11 mouse cellular contexts compared by ENCODE assay signal in genomic region chr7:71188119-71188518, GRCm38 (mm10).
A peak's percentile ranks its signal among the peaks of the same experiment; 100 is the strongest.
DNase-seq lines count a peak whose midpoint lies in the region; ATAC-seq and TF ChIP-seq lines count a peak whose summit lies in the region.
"Had no signal": no experiment of that assay in that cellular context is flagged by ENCODE, and none has a peak within 500 bp of the region (broad histone marks: within the 10 kb centered on the region; RNA-seq: fewer than 3 reads in every experiment).

No protein-coding gene starts in this region.

- H3K27ac ChIP-seq in hindbrain, embryonic 14.5 days = no peak overlapping the region
- H3K27ac ChIP-seq in hindbrain, embryonic 12.5 days = no peak overlapping the region
- H3K27ac ChIP-seq in embryonic facial prominence, embryonic 12.5 days = no peak overlapping the region

- POLR2A ChIA-PET in Patski (lab: Charles Lee) = no interaction called here

- intact Hi-C loops in left cerebral cortex, postnatal 10 days (cut with DNase I) = no loop called here

- H3K4me1 ChIP-seq in hindbrain, embryonic 14.5 days (replicated peaks; ENCODE audit: control insufficient read depth, insufficient read depth, low read length) = no peaks in the 10 kb centered on the region; the same call in 1 of the 2 replicates
- peaks cover 8% of the 10 kb centered on the region for H3K4me1 ChIP-seq in hindbrain, embryonic 12.5 days
- no peaks in the 10 kb centered on the region for H3K4me1 ChIP-seq in embryonic facial prominence, embryonic 12.5 days

- ATAC-seq in hindbrain, embryonic 14.5 days (ENCODE audit: low FRiP score) = 0 out of 2 replicates have a peak, but pooled peaks have one; percentile 27
- ATAC-seq in hindbrain, embryonic 12.5 days (ENCODE audit: low FRiP score) = no peak
- ATAC-seq in Patski = peak; percentile 77
- no peak for ATAC-seq in embryonic facial prominence, embryonic 12.5 days (ENCODE audit: insufficient number of reproducible peaks, insufficient read depth, low FRiP score, low TSS enrichment)
- ATAC-seq: inflammation-experienced regulatory T-cells, adult 6 months had no signal

- DNase-seq in hindbrain, embryonic 14.5 days (ENCODE audit: low spot score) = no peak
- DNase-seq in Patski (ENCODE audit: low read depth, low spot score) = peak; percentile 22
- peak; percentile 20 to 37 for DNase-seq in kidney, postnatal 25 days
- no peak for DNase-seq in right cerebral cortex, postnatal 10 days (ENCODE audit: low spot score in 2 of 2)
- no peak for DNase-seq in cerebellum, postnatal 25 days
- no peak for DNase-seq in left cerebral cortex, postnatal 10 days (ENCODE audit: extremely low spot score in 1 of 2, low spot score in 2 of 2)
- DNase-seq: adrenal gland, adult 8-10 months; thymus, adult 2 months had no signal

- in situ Hi-C loops in Patski (cut with MboI; ENCODE audit: low pct_unique_long_range_greater_than_20kb) = no loop called here

- TF ChIP-seq CTCF in Patski (IDR thresholded peaks at IDR 0.05) = no peak

- H3K9ac ChIP-seq in hindbrain, embryonic 14.5 days = no peak overlapping the region
- H3K9ac ChIP-seq in hindbrain, embryonic 12.5 days = no peak overlapping the region
- H3K9ac ChIP-seq in embryonic facial prominence, embryonic 12.5 days = 0 out of 2 replicates have a peak overlapping the region, but pooled peaks have one; percentile 9

- CTCF ChIA-PET in Patski (lab: Charles Lee) = interaction anchor here (1.1 to 1.6 kb wide), 2 partner anchors 17 to 94 kb away, joined by 3 read pairs; no protein-coding TSS in a partner anchor

- WGBS in hindbrain, embryonic 14.5 days = 19% methylated on average over 6 of the region's 6 CpGs
- WGBS in hindbrain, embryonic 12.5 days = 22% methylated on average over 6 of the region's 6 CpGs
- WGBS in embryonic facial prominence, embryonic 12.5 days = 22% methylated on average over 6 of the region's 6 CpGs

- no peaks in the 10 kb centered on the region for H3K27me3 ChIP-seq in hindbrain, embryonic 14.5 days (ENCODE audit: control insufficient read depth, insufficient read depth, low read length)
- H3K27me3 ChIP-seq in hindbrain, embryonic 12.5 days = no peaks in the 10 kb centered on the region
- peaks cover 4% of the 10 kb centered on the region for H3K27me3 ChIP-seq in Patski
- H3K27me3 ChIP-seq in embryonic facial prominence, embryonic 12.5 days = no peaks in the 10 kb centered on the region

- H3K4me3 ChIP-seq in hindbrain, embryonic 14.5 days (replicated peaks; ENCODE audit: low read length) = no peak overlapping the region
- no peak overlapping the region for H3K4me3 ChIP-seq in hindbrain, embryonic 12.5 days
- H3K4me3 ChIP-seq in embryonic facial prominence, embryonic 12.5 days = no peak overlapping the region

- no peaks in the 10 kb centered on the region for H3K36me3 ChIP-seq in hindbrain, embryonic 14.5 days (replicated peaks; ENCODE audit: control insufficient read depth, insufficient read depth)
- no peaks in the 10 kb centered on the region for H3K36me3 ChIP-seq in hindbrain, embryonic 12.5 days
- H3K36me3 ChIP-seq in embryonic facial prominence, embryonic 12.5 days = no peaks in the 10 kb centered on the region

- H3K9me3 ChIP-seq in hindbrain, embryonic 14.5 days (ENCODE audit: control insufficient read depth, low read length) = no peaks in the 10 kb centered on the region
- H3K9me3 ChIP-seq in hindbrain, embryonic 12.5 days (replicated peaks) = no peaks in the 10 kb centered on the region
- no peaks in the 10 kb centered on the region for H3K9me3 ChIP-seq in embryonic facial prominence, embryonic 12.5 days

- H3K4me2 ChIP-seq in hindbrain, embryonic 14.5 days (replicated peaks) = no peak overlapping the region
- H3K4me2 ChIP-seq in hindbrain, embryonic 12.5 days (replicated peaks) = no peak overlapping the region; the same call in 1 of the 2 replicates
- H3K4me2 ChIP-seq in embryonic facial prominence, embryonic 12.5 days (replicated peaks) = no peak overlapping the region

Comparison
In these comparisons a context has a peak if more than half of its experiments do, and no peak if none do; other contexts are left out.
1. ATAC-seq: peak in hindbrain, embryonic 14.5 days (single experiment) and Patski (single experiment); none in hindbrain, embryonic 12.5 days (single experiment) and embryonic facial prominence, embryonic 12.5 days (single experiment).
2. DNase-seq: peak in Patski (single experiment) and kidney, postnatal 25 days (2 of 2); none in hindbrain, embryonic 14.5 days (single experiment), right cerebral cortex, postnatal 10 days (0 of 2), cerebellum, postnatal 25 days (0 of 2) and left cerebral cortex, postnatal 10 days (0 of 2).